Comparison of ENCODE assay signal across 8 mouse cellular contexts in genomic region chr5:33019426-33019821, GRCm38 (mm10). TPM values are rescaled to one million over a fixed set of nuclear protein-coding genes. Genes with fewer than 3 reads are reported as not detected.
DNase-seq lines count a peak whose midpoint lies in the region; ATAC-seq and TF ChIP-seq lines count a peak whose summit lies in the region.

No protein-coding gene starts in this region.

- H3K4me1 ChIP-seq in CH12.LX (ENCODE audit: control insufficient read depth in 1 of 2, insufficient read depth in 2 of 2) = peaks cover 3 to 47% of the 10 kb centered on the region in 2 experiments; a peak in 2 of 4 replicates
- H3K4me1 ChIP-seq in forebrain, embryonic 11.5 days (replicated peaks; ENCODE audit: control insufficient read depth, insufficient read depth, low read length) = peaks cover 6% of the 10 kb centered on the region; the same call in 1 of the 2 replicates
- peaks cover 25% of the 10 kb centered on the region for H3K4me1 ChIP-seq in liver, embryonic 11.5 days (replicated peaks; ENCODE audit: control insufficient read depth, insufficient read depth, low read length)

- peak overlapping the region; percentile 96 for H3K27ac ChIP-seq in gastrocnemius, adult 2 months
- H3K27ac ChIP-seq in CH12.LX (ENCODE audit: insufficient read depth, low read depth) = peak overlapping the region; percentile 91
- H3K27ac ChIP-seq in forebrain, embryonic 11.5 days (ENCODE audit: low read depth, low read length) = peak overlapping the region; percentile 100
- peak overlapping the region; percentile 100 for H3K27ac ChIP-seq in liver, embryonic 11.5 days (ENCODE audit: low read depth, low read length)

- peak overlapping the region; percentile 99 for H3K9ac ChIP-seq in CH12.LX (ENCODE audit: insufficient read depth, low read depth)
- peak overlapping the region; percentile 96 for H3K9ac ChIP-seq in forebrain, embryonic 11.5 days (ENCODE audit: low read length)
- H3K9ac ChIP-seq in liver, embryonic 11.5 days (ENCODE audit: low read depth, low read length) = peak overlapping the region; percentile 92

- in situ Hi-C loops in CH12.LX (cut with MboI; ENCODE audit: low pct_ligation_motif_present, low pct_unique_long_range_greater_than_20kb, low sequenced_read_pairs) = no loop called here

- H3K9me3 ChIP-seq in CH12.LX (replicated peaks; ENCODE audit: low read length) = no peaks in the 10 kb centered on the region
- no peaks in the 10 kb centered on the region for H3K9me3 ChIP-seq in forebrain, embryonic 11.5 days (ENCODE audit: control insufficient read depth, low read length)
- H3K9me3 ChIP-seq in liver, embryonic 11.5 days (ENCODE audit: control insufficient read depth, low read length) = no peaks in the 10 kb centered on the region

- peak overlapping the region; percentile 90 for H3K4me3 ChIP-seq in gastrocnemius, adult 2 months
- H3K4me3 ChIP-seq in CH12.LX (replicated peaks in 1 of 3; ENCODE audit: low read depth in 2 of 3, low read length in 2 of 3, poor library complexity in 1 of 3) = peak overlapping the region; percentile 77 to 96 (median 78)
- H3K4me3 ChIP-seq in forebrain, embryonic 11.5 days (ENCODE audit: low read depth, low read length) = peak overlapping the region; percentile 82
- H3K4me3 ChIP-seq in liver, embryonic 11.5 days (ENCODE audit: low read depth, low read length) = peak overlapping the region; percentile 85

- intact Hi-C loops in gastrocnemius, adult 2 months (cut with DNase I) = no loop called here

- peaks cover 51% of the 10 kb centered on the region for H3K79me2 ChIP-seq in CH12.LX (replicated peaks; ENCODE audit: control insufficient read depth, extremely low read depth, insufficient read depth, poor library complexity, severe bottlenecking)

- dilution Hi-C loops in CH12.LX (cut with MboI; ENCODE audit: extremely low pct_ligation_motif_present, extremely low pct_unique_long_range_greater_than_20kb, low sequenced_read_pairs) = no loop called here

- H3K36me3 ChIP-seq in CH12.LX (replicated peaks in 1 of 2; ENCODE audit: control insufficient read depth in 1 of 2, insufficient read depth in 1 of 2, low read length in 1 of 2) = peaks cover 5 to 29% of the 10 kb centered on the region in 2 experiments
- peaks cover 2% of the 10 kb centered on the region; the same call in 1 of the 2 replicates for H3K36me3 ChIP-seq in forebrain, embryonic 11.5 days (ENCODE audit: control insufficient read depth, insufficient read depth, low read length)
- H3K36me3 ChIP-seq in liver, embryonic 11.5 days (ENCODE audit: control insufficient read depth, insufficient read depth, low read length) = peaks cover 10% of the 10 kb centered on the region; the same call in 1 of the 2 replicates

- no peak for TF ChIP-seq RAD21 in CH12.LX (IDR thresholded peaks at IDR 0.05; ENCODE audit: low read depth, low read length)

- peak overlapping the region; percentile 95; the same call in 1 of the 2 replicates for H3K4me2 ChIP-seq in CH12.LX (ENCODE audit: insufficient read depth, low read depth, poor library complexity, severe bottlenecking)
- peak overlapping the region; percentile 90 for H3K4me2 ChIP-seq in forebrain, embryonic 11.5 days (ENCODE audit: low read depth, low read length, severe bottlenecking)
- peak overlapping the region; percentile 90 for H3K4me2 ChIP-seq in liver, embryonic 11.5 days

- H3K27me3 ChIP-seq in CH12.LX (replicated peaks) = no peaks in the 10 kb centered on the region
- H3K27me3 ChIP-seq in forebrain, embryonic 11.5 days (ENCODE audit: control insufficient read depth, insufficient read depth, low read length) = no peaks in the 10 kb centered on the region
- no peaks in the 10 kb centered on the region for H3K27me3 ChIP-seq in liver, embryonic 11.5 days (replicated peaks; ENCODE audit: control insufficient read depth, insufficient read depth, low read length)

- no peak for DNase-seq in gastrocnemius, adult 2 months
- no peak for DNase-seq in gastrocnemius, postnatal 4 days (ENCODE audit: low spot score in 2 of 2)
- DNase-seq in CH12.LX (ENCODE audit: extremely low read depth) = peak; percentile 22
- no peak for DNase-seq in forebrain, embryonic 11.5 days (ENCODE audit: low spot score)
- peak; percentile 57 for DNase-seq in liver, embryonic 11.5 days (ENCODE audit: low spot score)
- DNase-seq in adrenal gland, adult 2 months = no peak
- no peak for DNase-seq in gastrocnemius, postnatal 25 days
- DNase-seq in left cerebral cortex, adult 11 months (ENCODE audit: low spot score) = no peak

- no peak for TF ChIP-seq POLR2A in CH12.LX (IDR thresholded peaks at IDR 0.05; ENCODE audit: low read depth, low read length)

- ATAC-seq in forebrain, embryonic 11.5 days (replicated peaks; ENCODE audit: low FRiP score) = no peak
- no peak for ATAC-seq in liver, embryonic 11.5 days (replicated peaks; ENCODE audit: low FRiP score)

- TF ChIP-seq CTCF in gastrocnemius, adult 2 months (IDR thresholded peaks at IDR 0.05) = no peak
- TF ChIP-seq CTCF in CH12.LX (conservative IDR thresholded peaks at IDR 0.05 in 1 of 2, IDR thresholded peaks at IDR 0.05 in 1 of 2; ENCODE audit: low read depth in 2 of 2, low read length in 2 of 2) = no peak

- 0% methylated on average over 12 of the region's 12 CpGs for WGBS in forebrain, embryonic 11.5 days
- WGBS in liver, embryonic 11.5 days = under 1% methylated on average over 12 of the region's 12 CpGs

- TF ChIP-seq EP300 in CH12.LX (IDR thresholded peaks at IDR 0.05; ENCODE audit: low read length) = no peak

TF ChIP-seq in CH12.LX, 34 proteins besides CTCF, POLR2A, EP300 and RAD21:
- TF ChIP-seq IRF4 (IDR thresholded peaks at IDR 0.05; ENCODE audit: low read depth, low read length) (no peak), ETS1 (conservative IDR thresholded peaks at IDR 0.05; ENCODE audit: low read depth, low read length) (no peak), SIN3A (IDR thresholded peaks at IDR 0.05; ENCODE audit: low read length) (no peak), CHD1 (IDR thresholded peaks at IDR 0.05; ENCODE audit: low read depth, low read length) (no peak; the same call in 1 of the 2 replicates), SMC3 (IDR thresholded peaks at IDR 0.05; ENCODE audit: low read depth, low read length) (no peak), HCFC1 (IDR thresholded peaks at IDR 0.05; ENCODE audit: low read depth, low read length) (no peak), MAX (IDR thresholded peaks at IDR 0.05; ENCODE audit: low read length) (no peak), ELF1 (IDR thresholded peaks at IDR 0.05; ENCODE audit: low read depth, low read length) (no peak)

RNA-seq across cellular contexts. Expression of gene Ywhah, which starts 0.8 kb away (rescaled TPM):
- 10 to 100 TPM; 39.5 to 59.5 TPM for total RNA-seq in gastrocnemius, adult 2 months (2021)
- 100 to 1,000 TPM; 141 to 144 TPM for total RNA-seq in gastrocnemius, postnatal 4 days (2021)
- total RNA-seq in CH12.LX (2012; rRNA removed) (63.3 and 78.6 TPM in 2 replicates), CH12.LX (2014; rRNA removed) (188 and 190 TPM in 2 replicates)
- 320 and 355 TPM in 2 replicates for polyA plus RNA-seq in CH12.LX (2012; ENCODE audit: insufficient read length, low read depth)
- 436 and 450 TPM in 2 replicates for polyA plus RNA-seq in forebrain, embryonic 11.5 days (2014; fragmentation: Nextera tagmentation; extraction: Ambion mirVana)
- polyA plus RNA-seq in liver, embryonic 11.5 days (2014; fragmentation: Nextera tagmentation; extraction: Ambion mirVana) = 361 and 380 TPM in 2 replicates
- total RNA-seq in adrenal gland, adult 2 months (2021) = 100 to 1,000 TPM; 167 to 190 TPM
- 128 and 132 TPM in 2 replicates for polyA plus RNA-seq in adrenal gland, adult 2 months (2012; rRNA removed)
- total RNA-seq in gastrocnemius, postnatal 25 days (2021) = 10 to 100 TPM; 54.0 to 54.3 TPM

Comparison
In these comparisons a context has a peak if more than half of its experiments do, and no peak if none do; other contexts are left out.
1. DNase-seq: peak in CH12.LX (single experiment) and liver, embryonic 11.5 days (single experiment); none in gastrocnemius, adult 2 months (single experiment), gastrocnemius, postnatal 4 days (0 of 2), forebrain, embryonic 11.5 days (single experiment), adrenal gland, adult 2 months (single experiment), gastrocnemius, postnatal 25 days (single experiment) and left cerebral cortex, adult 11 months (single experiment).
2. Peak in every context shown above with its lines, with median percentiles within 50 percentile points of each other: H3K27ac ChIP-seq, H3K4me3 ChIP-seq, H3K4me2 ChIP-seq and H3K9ac ChIP-seq.